Mouse (Mus musculus): ENCODE data around the gene Kcnj14.

DNA sequence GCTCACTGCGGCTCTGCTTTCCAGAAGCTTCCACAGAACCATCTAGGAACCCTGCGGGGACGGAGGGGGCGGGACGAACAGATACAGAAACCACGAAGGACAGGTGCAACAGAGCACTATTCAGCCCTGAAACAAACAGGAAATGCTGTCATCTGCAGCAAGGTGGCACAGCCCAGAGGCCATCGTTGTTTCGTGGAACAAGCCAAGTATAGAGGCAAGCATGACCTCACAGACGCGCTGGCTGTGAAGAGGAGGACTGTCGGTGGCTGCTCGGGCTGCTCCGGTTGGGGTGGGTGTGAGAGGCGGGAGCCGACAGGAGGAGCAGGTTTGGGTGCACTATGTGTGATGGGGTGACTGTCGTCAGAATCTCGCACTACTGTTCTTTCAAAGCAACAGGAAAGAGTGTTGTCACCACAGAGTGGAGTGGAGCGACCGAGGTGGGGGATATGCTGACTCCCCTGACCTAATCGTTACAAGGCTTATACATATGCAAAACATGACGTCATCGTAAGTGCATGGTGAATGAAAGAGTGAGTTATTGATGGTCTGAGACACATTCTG, 45.4 kb downstream of the Kcnj14 start:
- TF ChIP-seq POLR2A (IDR thresholded peaks at IDR 0.05; ENCODE audit: extremely low read depth, insufficient read depth, low read length) (no peak), CTCF (IDR thresholded peaks at IDR 0.05; ENCODE audit: low read depth, low read length) (no peak)
